Mouse (Mus musculus) ovary, postnatal 14 days (tissue): Measurements from ENCODE around the gene Tbck.

Experiments
- DNase-seq: peaks from one replicate; pipeline ENCODE4 v3.0.0; 2022; ENCODE audit warnings: low spot score

The Tbck gene

GRCm38 (mm10) chr3:132868838-132869237, 184.9 kb downstream of the Tbck start:
- peak; percentile 9 for DNase-seq

- no peak for DNase-seq
Measured at GRCm38 (mm10) chr3:132870079-132870478, 186.1 kb downstream of the Tbck start.

GRCm38 (mm10) chr3:132871318-132871904, 187.5 kb downstream of the Tbck start:
- no peak for DNase-seq

GRCm38 (mm10) chr3:132873251-132873650, 189.3 kb downstream of the Tbck start:
- no peak for DNase-seq

GRCm38 (mm10) chr3:132876011-132876708, 192.2 kb downstream of the Tbck start:
- no peak for DNase-seq

- DNase-seq = no peak
Measured at GRCm38 (mm10) chr3:132876933-132877676, 193.2 kb downstream of the Tbck start.

GRCm38 (mm10) chr3:132880361-132880760, 196.4 kb downstream of the Tbck start:
- no peak for DNase-seq

GRCm38 (mm10) chr3:132880826-132881225, 196.9 kb downstream of the Tbck start:
- DNase-seq = no peak

GRCm38 (mm10) chr3:132883256-132883655, 199.3 kb downstream of the Tbck start:
- no peak for DNase-seq

- DNase-seq = no peak
Measured at GRCm38 (mm10) chr3:132884459-132884858, 200.5 kb downstream of the Tbck start.

- no peak for DNase-seq
Measured at GRCm38 (mm10) chr3:132886419-132887050, 202.6 kb downstream of the Tbck start.

GRCm38 (mm10) chr3:132887074-132887848, 203.3 kb downstream of the Tbck start:
- DNase-seq = no peak
